Mouse (Mus musculus): ENCODE results near the gene Dbndd2.

GRCm38 (mm10) chr2:164540652-164541427 lies 54.9 kb downstream of the Dbndd2 start:
- TF ChIP-seq CHD2 (IDR thresholded peaks at IDR 0.05; ENCODE audit: low read length) (no peak), MYC (IDR thresholded peaks at IDR 0.05; ENCODE audit: low read depth, low read length) (no peak), MXI1 (IDR thresholded peaks at IDR 0.05; ENCODE audit: low read depth, low read length) (no peak), ZC3H11A (IDR thresholded peaks at IDR 0.05; ENCODE audit: low read depth, low read length) (no peak), EP300 (IDR thresholded peaks at IDR 0.05; ENCODE audit: low read depth in 1 of 2, low read length in 2 of 2) (no peak), USF1 (IDR thresholded peaks at IDR 0.05; ENCODE audit: low read depth, low read length) (no peak)
